Mouse (Mus musculus): ENCODE results near the gene Ralgapa2. TPM values are rescaled to one million over a fixed set of nuclear protein-coding genes. Genes with fewer than 3 reads are reported as not detected.

Gene Ralgapa2
- polyA plus RNA-seq, 1 experiment: 8.3 TPM

- no peak for DNase-seq (ENCODE audit: low read depth in 1 of 2, low spot score in 2 of 2)
- no peak overlapping the region for H3K27ac ChIP-seq (ENCODE audit: insufficient read depth, low read length)
- 97% methylated on average over 3 of the region's 3 CpGs for WGBS
- no peaks in the 10 kb centered on the region for H3K36me3 ChIP-seq (ENCODE audit: control insufficient read depth, insufficient read depth, low read length)
- no peak overlapping the region for H3K4me3 ChIP-seq (ENCODE audit: extremely low read depth, insufficient read depth, insufficient read length)
- H3K27me3 ChIP-seq (ENCODE audit: control insufficient read depth, insufficient read depth, low read length): no peaks in the 10 kb centered on the region
- TF ChIP-seq POLR2A (IDR thresholded peaks at IDR 0.05; ENCODE audit: low read depth, low read length): no peak
- TF ChIP-seq CTCF (IDR thresholded peaks at IDR 0.05; ENCODE audit: extremely low read depth, insufficient read depth, insufficient read length, insufficient replicate concordance): no peak
- no peaks in the 10 kb centered on the region for H3K4me1 ChIP-seq (ENCODE audit: control insufficient read depth, insufficient read depth, insufficient read length)
These were observed 254.5 kb downstream of the Ralgapa2 start for GRCm38 (mm10) chr2:146257609-146258008.

GRCm38 (mm10) chr2:146257037-146257436 lies 255.1 kb downstream of the Ralgapa2 start:
- no peak for DNase-seq (ENCODE audit: low read depth in 1 of 2, low spot score in 2 of 2)
- 76% methylated on average over 3 of the region's 3 CpGs for WGBS
- TF ChIP-seq POLR2A (IDR thresholded peaks at IDR 0.05; ENCODE audit: low read depth, low read length) (no peak), CTCF (IDR thresholded peaks at IDR 0.05; ENCODE audit: extremely low read depth, insufficient read depth, insufficient read length, insufficient replicate concordance) (no peak)
- Histone ChIP-seq H3K27ac (ENCODE audit: insufficient read depth, low read length) (no peak overlapping the region), H3K36me3 (ENCODE audit: control insufficient read depth, insufficient read depth, low read length) (no peaks in the 10 kb centered on the region), H3K27me3 (ENCODE audit: control insufficient read depth, insufficient read depth, low read length) (no peaks in the 10 kb centered on the region), H3K4me1 (ENCODE audit: control insufficient read depth, insufficient read depth, insufficient read length) (no peaks in the 10 kb centered on the region), H3K4me3 (ENCODE audit: extremely low read depth, insufficient read depth, insufficient read length) (no peak overlapping the region)

GRCm38 (mm10) chr2:146256321-146256875 lies 255.7 kb downstream of the Ralgapa2 start:
- no peaks in the 10 kb centered on the region for H3K4me1 ChIP-seq (ENCODE audit: control insufficient read depth, insufficient read depth, insufficient read length)
- no peak overlapping the region for H3K4me3 ChIP-seq (ENCODE audit: extremely low read depth, insufficient read depth, insufficient read length)
- no peaks in the 10 kb centered on the region for H3K36me3 ChIP-seq (ENCODE audit: control insufficient read depth, insufficient read depth, low read length)
- no peak for DNase-seq (ENCODE audit: low read depth in 1 of 2, low spot score in 2 of 2)
- H3K27ac ChIP-seq (ENCODE audit: insufficient read depth, low read length): no peak overlapping the region
- H3K27me3 ChIP-seq (ENCODE audit: control insufficient read depth, insufficient read depth, low read length): no peaks in the 10 kb centered on the region
- 74% methylated on average over 3 of the region's 3 CpGs for WGBS
- TF ChIP-seq POLR2A (IDR thresholded peaks at IDR 0.05; ENCODE audit: low read depth, low read length) (no peak), CTCF (IDR thresholded peaks at IDR 0.05; ENCODE audit: extremely low read depth, insufficient read depth, insufficient read length, insufficient replicate concordance) (no peak)

- H3K36me3 ChIP-seq (ENCODE audit: control insufficient read depth, insufficient read depth, low read length): no peaks in the 10 kb centered on the region
- H3K27ac ChIP-seq (ENCODE audit: insufficient read depth, low read length): no peak overlapping the region
- no peak overlapping the region for H3K4me3 ChIP-seq (ENCODE audit: extremely low read depth, insufficient read depth, insufficient read length)
- no peaks in the 10 kb centered on the region for H3K4me1 ChIP-seq (ENCODE audit: control insufficient read depth, insufficient read depth, insufficient read length)
- DNase-seq (ENCODE audit: low read depth in 1 of 2, low spot score in 2 of 2): no peak
- no peak for TF ChIP-seq POLR2A (IDR thresholded peaks at IDR 0.05; ENCODE audit: low read depth, low read length)
- no peak for TF ChIP-seq CTCF (IDR thresholded peaks at IDR 0.05; ENCODE audit: extremely low read depth, insufficient read depth, insufficient read length, insufficient replicate concordance)
- no peaks in the 10 kb centered on the region for H3K27me3 ChIP-seq (ENCODE audit: control insufficient read depth, insufficient read depth, low read length)
These were observed 256.5 kb downstream of the Ralgapa2 start for GRCm38 (mm10) chr2:146255636-146256035.

- Histone ChIP-seq H3K36me3 (ENCODE audit: control insufficient read depth, insufficient read depth, low read length) (no peaks in the 10 kb centered on the region), H3K27me3 (ENCODE audit: control insufficient read depth, insufficient read depth, low read length) (no peaks in the 10 kb centered on the region), H3K27ac (ENCODE audit: insufficient read depth, low read length) (no peak overlapping the region), H3K4me3 (ENCODE audit: extremely low read depth, insufficient read depth, insufficient read length) (no peak overlapping the region), H3K4me1 (ENCODE audit: control insufficient read depth, insufficient read depth, insufficient read length) (no peaks in the 10 kb centered on the region)
- DNase-seq (ENCODE audit: low read depth in 1 of 2, low spot score in 2 of 2): no peak
- TF ChIP-seq POLR2A (IDR thresholded peaks at IDR 0.05; ENCODE audit: low read depth, low read length) (no peak), CTCF (IDR thresholded peaks at IDR 0.05; ENCODE audit: extremely low read depth, insufficient read depth, insufficient read length, insufficient replicate concordance) (no peak)
- 81% methylated on average over 1 of the region's 1 CpGs for WGBS
These were observed 257.8 kb downstream of the Ralgapa2 start for GRCm38 (mm10) chr2:146254387-146254786.

GRCm38 (mm10) chr2:146250236-146250904 lies 261.8 kb downstream of the Ralgapa2 start:
- Histone ChIP-seq H3K27me3 (ENCODE audit: control insufficient read depth, insufficient read depth, low read length) (no peaks in the 10 kb centered on the region), H3K36me3 (ENCODE audit: control insufficient read depth, insufficient read depth, low read length) (no peaks in the 10 kb centered on the region), H3K4me1 (ENCODE audit: control insufficient read depth, insufficient read depth, insufficient read length) (no peaks in the 10 kb centered on the region), H3K4me3 (ENCODE audit: extremely low read depth, insufficient read depth, insufficient read length) (no peak overlapping the region), H3K27ac (ENCODE audit: insufficient read depth, low read length) (no peak overlapping the region)
- no peak for TF ChIP-seq POLR2A (IDR thresholded peaks at IDR 0.05; ENCODE audit: low read depth, low read length)
- TF ChIP-seq CTCF (IDR thresholded peaks at IDR 0.05; ENCODE audit: extremely low read depth, insufficient read depth, insufficient read length, insufficient replicate concordance): no peak
- no peak for DNase-seq (ENCODE audit: low read depth in 1 of 2, low spot score in 2 of 2)
- WGBS: 87% methylated on average over 6 of the region's 6 CpGs

- DNase-seq (ENCODE audit: low read depth in 1 of 2, low spot score in 2 of 2): no peak
- WGBS: 87% methylated on average over 7 of the region's 7 CpGs
- H3K36me3 ChIP-seq (ENCODE audit: control insufficient read depth, insufficient read depth, low read length): peaks cover 4% of the 10 kb centered on the region; the same call in 1 of the 2 replicates
These were observed 263.1 kb downstream of the Ralgapa2 start for GRCm38 (mm10) chr2:146249033-146249432.

More at GRCm38 (mm10) chr2:146249033-146249432, 263.1 kb downstream of the Ralgapa2 start:
- Histone ChIP-seq H3K27ac (ENCODE audit: insufficient read depth, low read length) (no peak overlapping the region), H3K4me1 (ENCODE audit: control insufficient read depth, insufficient read depth, insufficient read length) (no peaks in the 10 kb centered on the region), H3K27me3 (ENCODE audit: control insufficient read depth, insufficient read depth, low read length) (no peaks in the 10 kb centered on the region), H3K4me3 (ENCODE audit: extremely low read depth, insufficient read depth, insufficient read length) (no peak overlapping the region)
- no peak for TF ChIP-seq POLR2A (IDR thresholded peaks at IDR 0.05; ENCODE audit: low read depth, low read length)
- TF ChIP-seq CTCF (IDR thresholded peaks at IDR 0.05; ENCODE audit: extremely low read depth, insufficient read depth, insufficient read length, insufficient replicate concordance): no peak
